26 mouse cellular contexts compared by ENCODE assay signal in the genomic region with DNA sequence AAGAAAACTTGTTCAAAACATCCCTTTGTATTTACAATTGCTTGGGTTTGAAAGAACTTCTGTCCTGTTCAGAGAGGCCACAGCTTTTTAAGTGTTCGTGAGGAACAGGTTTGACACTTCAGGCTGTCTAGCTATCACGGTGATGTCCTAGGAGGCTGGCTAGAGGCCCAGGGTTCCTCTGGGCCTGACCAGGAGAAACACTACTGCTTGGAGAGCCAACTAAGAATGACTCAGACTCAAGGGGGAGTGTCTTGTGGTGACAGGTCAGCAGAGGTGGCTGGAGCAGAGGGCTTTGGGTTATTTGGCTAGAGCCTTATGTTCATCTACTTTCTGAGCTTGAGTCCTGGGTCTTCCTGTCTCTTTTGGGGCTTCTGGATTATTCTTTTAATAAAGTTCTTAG. TPM values are rescaled to one million over a fixed set of nuclear protein-coding genes. Genes with fewer than 3 reads are reported as not detected.
DNase-seq lines count a peak whose midpoint lies in the region; ATAC-seq and TF ChIP-seq lines count a peak whose summit lies in the region.
"Had no signal": no experiment of that assay in that cellular context is flagged by ENCODE, and none has a peak within 500 bp of the region (broad histone marks: within the 10 kb centered on the region; RNA-seq: fewer than 3 reads in every experiment).

No protein-coding gene starts in this region.

- WGBS in lung, adult 2 months = 38% methylated on average over 2 of the region's 2 CpGs
- 53% methylated on average over 2 of the region's 2 CpGs for WGBS in intestine, postnatal 0 days

- TF ChIP-seq POLR2A in lung, adult 2 months (IDR thresholded peaks at IDR 0.05; ENCODE audit: borderline replicate concordance, extremely low read depth, low read depth, low read length) = no peak

- H3K36me3 ChIP-seq in intestine, postnatal 0 days (ENCODE audit: control insufficient read depth, insufficient read depth) = no peaks in the 10 kb centered on the region
- H3K36me3 ChIP-seq: heart, embryonic 12.5 days; hindbrain, embryonic 13.5 days; kidney, embryonic 15.5 days; limb, embryonic 12.5 days; liver, embryonic 12.5 days; neural tube, embryonic 12.5 days had no signal

- no peak overlapping the region for H3K9ac ChIP-seq in intestine, postnatal 0 days (ENCODE audit: low read depth, low read length)
- H3K9ac ChIP-seq: heart, embryonic 12.5 days; hindbrain, embryonic 13.5 days; kidney, embryonic 15.5 days; limb, embryonic 12.5 days; liver, embryonic 12.5 days; lung, embryonic 14.5 days; neural tube, embryonic 12.5 days had no signal

- TF ChIP-seq CTCF in lung, adult 2 months (IDR thresholded peaks at IDR 0.05; ENCODE audit: insufficient read depth, low read length) = no peak
- TF ChIP-seq CTCF in intestine, postnatal 0 days (IDR thresholded peaks at IDR 0.05; ENCODE audit: low read depth) = no peak

- no peak overlapping the region for H3K4me3 ChIP-seq in lung, adult 2 months (replicated peaks; ENCODE audit: extremely low read depth, low read depth, low read length)
- no peak overlapping the region for H3K4me3 ChIP-seq in intestine, postnatal 0 days (ENCODE audit: low read depth, low read length)
- H3K4me3 ChIP-seq: heart, embryonic 12.5 days; hindbrain, embryonic 13.5 days; kidney, embryonic 15.5 days; limb, embryonic 12.5 days; liver, embryonic 12.5 days; neural tube, embryonic 12.5 days had no signal

- H3K4me2 ChIP-seq in intestine, postnatal 0 days (replicated peaks; ENCODE audit: low read depth) = no peak overlapping the region
- H3K4me2 ChIP-seq: heart, embryonic 12.5 days; hindbrain, embryonic 13.5 days; kidney, embryonic 15.5 days; limb, embryonic 12.5 days; liver, embryonic 12.5 days; lung, embryonic 14.5 days; midbrain, embryonic 11.5 days; neural tube, embryonic 12.5 days had no signal

- H3K4me1 ChIP-seq in lung, adult 2 months (ENCODE audit: control insufficient read depth, insufficient read depth, low read length) = no peaks in the 10 kb centered on the region
- H3K4me1 ChIP-seq in intestine, postnatal 0 days (replicated peaks; ENCODE audit: control insufficient read depth, insufficient read depth, low read length) = no peaks in the 10 kb centered on the region
- H3K4me1 ChIP-seq: hindbrain, embryonic 13.5 days; kidney, embryonic 15.5 days; neural tube, embryonic 12.5 days had no signal

- ATAC-seq in intestine, postnatal 0 days = no peak
- ATAC-seq: inflammation-experienced regulatory T-cells, adult 6 months; liver, embryonic 12.5 days had no signal

- H3K27ac ChIP-seq in intestine, postnatal 0 days (ENCODE audit: low read depth, low read length) = no peak overlapping the region
- H3K27ac ChIP-seq: hindbrain, embryonic 13.5 days; kidney, embryonic 15.5 days; limb, embryonic 12.5 days; liver, embryonic 12.5 days; neural tube, embryonic 12.5 days had no signal

- no peaks in the 10 kb centered on the region for H3K27me3 ChIP-seq in intestine, postnatal 0 days (replicated peaks; ENCODE audit: control insufficient read depth, insufficient read depth, low read length)
- H3K27me3 ChIP-seq: heart, embryonic 12.5 days; hindbrain, embryonic 13.5 days; kidney, embryonic 15.5 days; limb, embryonic 12.5 days; neural tube, embryonic 12.5 days had no signal

- DNase-seq in lung, postnatal 36 days = peak; percentile 12
- no peak for DNase-seq in lung, adult 2 months
- peak; percentile 87 for DNase-seq in Muller cell, postnatal 12 days (ENCODE audit: inconsistent ontology term)
- peak; percentile 62 for DNase-seq in adrenal gland, postnatal 10 days
- no peak for DNase-seq in cerebellum, postnatal 14 days
- no peak for DNase-seq in thymus, postnatal 25 days
- DNase-seq: cerebellum, postnatal 10 days; embryo, embryonic 11 days; heart, postnatal 14 days; lung, embryonic 14.5 days; thymus, postnatal 36 days had no signal

- H3K9me3 ChIP-seq in intestine, postnatal 0 days (ENCODE audit: control insufficient read depth) = no peaks in the 10 kb centered on the region
- H3K9me3 ChIP-seq: heart, embryonic 12.5 days; hindbrain, embryonic 13.5 days; kidney, embryonic 15.5 days; limb, embryonic 12.5 days; liver, embryonic 12.5 days; neural tube, embryonic 12.5 days had no signal

RNA-seq across cellular contexts. Expression of gene Fgfrl1, which starts 31.8 kb away (rescaled TPM):
- polyA plus RNA-seq in lung, adult 2 months (2012; rRNA removed) = 48.5 and 48.7 TPM in 2 replicates
- total RNA-seq in adrenal gland, postnatal 10 days (2021) = 10 to 100 TPM; 42.5 to 52.7 TPM
- 14.8 and 14.9 TPM in 2 replicates for polyA plus RNA-seq in intestine, postnatal 0 days (2015; fragmentation: Nextera tagmentation; extraction: Ambion mirVana)

RNA-seq across cellular contexts. Expression of gene Slc26a1, which starts 48.6 kb away (rescaled TPM):
- 0.05 and 0.11 TPM in 2 replicates for polyA plus RNA-seq in lung, adult 2 months (2012; rRNA removed)
- 10 to 100 TPM in 1 of 2 experiments, 1 to 10 TPM in 1; 5.7 to 11.4 TPM for total RNA-seq in adrenal gland, postnatal 10 days (2021)
- 1.9 and 2.1 TPM in 2 replicates for polyA plus RNA-seq in intestine, postnatal 0 days (2015; fragmentation: Nextera tagmentation; extraction: Ambion mirVana)
- total RNA-seq: heart, postnatal 14 days had no signal
- polyA plus RNA-seq: large intestine, adult 2 months; small intestine, adult 2 months had no signal

RNA-seq across cellular contexts. Expression of gene Rnf212, which starts 50.8 kb away (rescaled TPM):
- not detected in 2 replicates for polyA plus RNA-seq in lung, adult 2 months (2012; rRNA removed)
- not detected for total RNA-seq in adrenal gland, postnatal 10 days (2021)
- 0.71 and 1.2 TPM in 2 replicates for polyA plus RNA-seq in intestine, postnatal 0 days (2015; fragmentation: Nextera tagmentation; extraction: Ambion mirVana)
- total RNA-seq: gastrocnemius, adult 18-20 months; gastrocnemius, postnatal 4 days; heart, postnatal 14 days; layer of hippocampus, postnatal 10 days had no signal
- polyA plus RNA-seq: embryonic facial prominence, embryonic 14.5 days; hindbrain, embryonic 13.5 days; inflammation-experienced regulatory T-cells, adult 6 months; kidney, embryonic 15.5 days; lung, embryonic 14.5 days; midbrain, embryonic 11.5 days; neural tube, embryonic 12.5 days had no signal

RNA-seq across cellular contexts. Expression of gene Dgkq, which starts 54.5 kb away (rescaled TPM):
- polyA plus RNA-seq in lung, adult 2 months (2012; rRNA removed) = 24.5 and 27.5 TPM in 2 replicates
- 10 to 100 TPM; 16.7 to 23.7 TPM for total RNA-seq in adrenal gland, postnatal 10 days (2021)
- polyA plus RNA-seq in intestine, postnatal 0 days (2015; fragmentation: Nextera tagmentation; extraction: Ambion mirVana) = 10.3 and 13.6 TPM in 2 replicates

Comparison
In these comparisons a context has a peak if more than half of its experiments do, and no peak if none do; other contexts are left out.
1. DNase-seq: peak in lung, postnatal 36 days (single experiment), Muller cell, postnatal 12 days (single experiment) and adrenal gland, postnatal 10 days (single experiment); none in lung, adult 2 months (single experiment), cerebellum, postnatal 14 days (0 of 2) and thymus, postnatal 25 days (single experiment).